Mouse (Mus musculus): ENCODE data around the gene Mapkap1.

DNA sequence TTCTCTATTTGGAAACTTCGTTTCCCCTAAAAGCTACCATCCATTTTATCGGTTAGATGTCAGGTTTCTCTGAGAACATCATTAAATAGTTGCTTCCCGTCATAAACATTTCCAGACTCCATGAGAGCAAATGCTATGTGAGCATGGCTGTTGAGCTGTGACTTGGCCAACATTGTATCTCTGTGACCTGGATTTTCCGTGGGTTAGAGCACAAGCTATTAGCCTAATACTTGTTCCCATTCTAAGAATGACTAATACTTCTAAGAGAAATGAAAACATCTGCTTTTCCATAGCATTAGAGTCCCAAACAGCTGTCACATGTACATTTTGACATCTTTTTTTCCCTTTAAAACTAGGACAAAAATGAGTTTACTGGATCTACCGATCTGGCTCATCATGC lies 142.4 kb downstream of the Mapkap1 start:
- TF ChIP-seq EP300 (IDR thresholded peaks at IDR 0.05) (no peak), CTCF (IDR thresholded peaks at IDR 0.05) (no peak)

All from lung, postnatal 0 days (tissue).